Mouse (Mus musculus) myocyte (in vitro differentiated cells): ENCODE measurements around the gene Krtap2-4.

ENCODE experiments used
- CEBPB ChIP-seq: IDR thresholded peaks from 2 replicates; pipeline ENCODE4 v1.6.1; 2011; ENCODE audit warnings: mild to moderate bottlenecking, moderate library complexity; ENCODE audit not compliant: poor library complexity, insufficient read depth, severe bottlenecking
- E2F4 ChIP-seq: IDR thresholded peaks from one replicate; pipeline ENCODE4 v1.6.1; 2011; ENCODE audit warnings: mild to moderate bottlenecking, control low read depth, moderate library complexity; ENCODE audit not compliant: insufficient read depth
- MAX ChIP-seq: IDR thresholded peaks from one replicate; pipeline ENCODE4 v1.6.1; 2011; ENCODE audit warnings: low read depth, mild to moderate bottlenecking, control low read depth
- MYOD1 ChIP-seq, 3 experiments: IDR thresholded peaks; one replicate each; pipeline ENCODE4 v1.6.1; 2011; ENCODE audit warnings: control low read depth in 2 of 3, low read depth in 2 of 3, mild to moderate bottlenecking in 2 of 3, moderate library complexity in 1 of 3; ENCODE audit not compliant: insufficient read length in 2 of 3, control insufficient read depth in 1 of 3
- MYOG ChIP-seq, 3 experiments: IDR thresholded peaks; one replicate each; pipeline ENCODE4 v1.6.1; 2011; ENCODE audit warnings: control low read depth in 2 of 3, low read depth in 2 of 3, mild to moderate bottlenecking in 2 of 3; ENCODE audit not compliant: insufficient read length in 2 of 3, control insufficient read depth in 1 of 3, insufficient read depth in 1 of 3
- POLR2A ChIP-seq: IDR thresholded peaks from one replicate; pipeline ENCODE4 v1.6.1; 2011; ENCODE audit warnings: low read depth, mild to moderate bottlenecking, control low read depth, moderate library complexity; ENCODE audit not compliant: insufficient read length
- POLR2AphosphoS2 ChIP-seq: IDR thresholded peaks from one replicate; pipeline ENCODE4 v1.6.1; 2011; ENCODE audit warnings: low read depth, control low read depth; ENCODE audit not compliant: insufficient read length
- REST ChIP-seq: IDR thresholded peaks from one replicate; pipeline ENCODE4 v1.6.1; 2011; ENCODE audit warnings: mild to moderate bottlenecking, control low read depth, moderate library complexity; ENCODE audit not compliant: insufficient read depth, insufficient read length
- SRF ChIP-seq: IDR thresholded peaks from one replicate; pipeline ENCODE4 v1.6.1; 2011; ENCODE audit warnings: low read depth; ENCODE audit not compliant: control insufficient read depth, insufficient read length
- TCF12 ChIP-seq: IDR thresholded peaks from one replicate; pipeline ENCODE4 v1.6.1; 2011; ENCODE audit warnings: mild to moderate bottlenecking, control low read depth; ENCODE audit not compliant: poor library complexity, insufficient read depth, severe bottlenecking
- USF1 ChIP-seq: IDR thresholded peaks from one replicate; pipeline ENCODE4 v1.6.1; 2011; ENCODE audit warnings: low read depth, mild to moderate bottlenecking, control low read depth, moderate library complexity

DNA sequence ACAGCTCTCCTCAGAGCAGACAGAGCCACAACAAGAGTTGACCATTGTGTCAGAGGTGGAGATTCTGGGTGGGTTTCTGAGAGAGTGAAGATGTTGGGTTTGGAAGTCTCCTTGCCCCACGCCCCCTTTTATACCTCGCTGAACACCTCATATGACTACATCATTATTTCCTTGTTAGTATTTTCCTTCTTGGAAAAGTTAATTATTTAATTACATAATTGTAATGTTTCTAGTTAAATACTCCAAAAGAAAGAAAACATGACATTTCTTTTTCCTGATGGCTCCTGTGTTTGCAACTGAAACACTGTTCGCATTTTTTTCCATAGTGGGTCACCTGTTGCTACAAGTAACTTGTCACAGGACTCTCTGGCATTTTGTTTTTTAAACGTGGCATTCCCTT lies 13.5 kb upstream of the Krtap2-4 start, which contains the start of gene Krtap4-1:
- TF ChIP-seq MAX (no peak), CEBPB (no peak), POLR2A (no peak), POLR2AphosphoS2 (no peak), USF1 (no peak), TCF12 (no peak), REST (no peak), E2F4 (no peak), MYOD1 (IDR thresholded peaks at IDR 0.05; ENCODE audit: control insufficient read depth in 1 of 3, insufficient read length in 2 of 3, low read depth in 2 of 3) (no peak), MYOG (IDR thresholded peaks at IDR 0.05; ENCODE audit: control insufficient read depth in 1 of 3, insufficient read depth in 1 of 3, insufficient read length in 2 of 3, low read depth in 2 of 3) (no peak), SRF (no peak)
